Mouse (Mus musculus): Measurements from ENCODE around the gene F11r. TPM values are rescaled to one million over a fixed set of nuclear protein-coding genes. Genes with fewer than 3 reads are reported as not detected.
A peak's percentile ranks its signal among the peaks of the same experiment; 100 is the strongest.

The F11r gene
- polyA plus RNA-seq, 1 experiment from 2014 or later = 73.3 TPM

GRCm38 (mm10) chr1:171439072-171439471 is 1.7 kb downstream of the F11r start:
- no peak for ATAC-seq (ENCODE audit: insufficient number of reproducible peaks, low FRiP score, low TSS enrichment, low read depth)
- Histone ChIP-seq H3K27ac (replicated peaks) (peak overlapping the region; percentile 66), H3K4me2 (replicated peaks) (peak overlapping the region; percentile 59), H3K4me3 (replicated peaks) (peak overlapping the region; percentile 53), H3K4me1 (peaks cover 23% of the 10 kb centered on the region; the same call in 1 of the 2 replicates), H3K9me3 (replicated peaks) (no peaks in the 10 kb centered on the region), H3K9ac (no peak overlapping the region), H3K36me3 (no peaks in the 10 kb centered on the region), H3K27me3 (peaks cover 22% of the 10 kb centered on the region)
- WGBS = 21% methylated on average over 8 of the region's 8 CpGs

- Histone ChIP-seq H3K4me3 (replicated peaks) (peak overlapping the region; percentile 53), H3K9ac (no peak overlapping the region), H3K27me3 (peaks cover 22% of the 10 kb centered on the region), H3K4me2 (replicated peaks) (peak overlapping the region; percentile 59), H3K4me1 (peaks cover 23% of the 10 kb centered on the region; the same call in 1 of the 2 replicates), H3K9me3 (replicated peaks) (no peaks in the 10 kb centered on the region), H3K36me3 (no peaks in the 10 kb centered on the region), H3K27ac (replicated peaks) (peak overlapping the region; percentile 66; the same call in 1 of the 2 replicates)
- WGBS = 43% methylated on average over 8 of the region's 9 CpGs
- ATAC-seq (ENCODE audit: insufficient number of reproducible peaks, low FRiP score, low TSS enrichment, low read depth) = no peak
Observed at GRCm38 (mm10) chr1:171440025-171440725, 2.8 kb downstream of the F11r start.

DNA sequence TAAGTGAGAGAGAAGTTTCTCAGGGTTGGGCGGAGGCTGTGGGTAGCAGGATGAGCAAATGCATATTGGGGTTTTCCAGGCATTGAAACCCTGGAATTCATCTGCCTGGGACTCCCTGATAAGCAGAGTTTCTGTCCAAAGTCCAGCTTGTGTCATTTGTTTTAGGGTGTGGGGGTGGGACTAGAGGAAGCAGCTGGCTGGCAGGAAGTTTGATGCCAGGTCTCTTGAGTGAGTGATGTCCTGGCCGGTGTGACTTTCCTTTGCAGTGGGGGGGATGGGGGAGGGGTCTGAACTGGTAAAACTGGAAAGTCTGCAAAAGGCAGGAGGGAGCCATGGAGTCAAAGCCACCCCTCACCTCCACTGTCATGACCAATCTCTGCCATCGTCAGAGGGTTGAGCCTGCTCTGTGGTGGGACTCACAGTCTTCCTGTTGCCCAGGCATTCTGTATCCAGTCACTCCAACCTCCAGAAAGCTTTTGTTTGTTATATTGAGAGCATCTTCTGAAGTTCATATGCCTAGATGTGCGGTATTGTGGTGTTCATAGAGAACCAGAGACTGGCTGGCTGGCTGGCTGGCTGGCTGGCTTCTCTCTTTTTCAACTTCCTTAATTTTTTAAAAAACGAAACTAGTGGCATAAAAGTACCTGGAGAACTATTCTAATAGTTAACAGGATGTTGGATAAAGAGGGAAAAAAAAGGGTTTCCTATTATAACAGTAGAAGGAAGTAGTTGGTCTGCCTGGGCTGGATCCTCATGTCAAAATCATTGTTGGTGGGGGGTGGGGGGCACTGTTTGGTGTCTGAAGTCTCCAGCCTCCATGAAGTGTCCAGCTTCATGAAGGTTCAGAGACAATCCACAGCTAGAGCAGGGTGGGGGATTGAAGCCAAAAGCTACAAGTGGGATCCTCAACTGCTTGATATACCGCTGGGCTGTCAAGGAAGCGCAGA is 4.4 kb downstream of the F11r start:
- Histone ChIP-seq H3K4me2 (replicated peaks) (no peak overlapping the region), H3K27ac (replicated peaks) (peak overlapping the region; percentile 55; the same call in 1 of the 2 replicates)

GRCm38 (mm10) chr1:171442413-171442760 is 5.1 kb downstream of the F11r start:
- H3K27ac ChIP-seq (replicated peaks) = 0 out of 2 replicates have a peak overlapping the region, but pooled peaks have one; percentile 48
- no peaks in the 10 kb centered on the region for H3K9me3 ChIP-seq (replicated peaks)
- H3K4me3 ChIP-seq (replicated peaks) = no peak overlapping the region
- peaks cover 18% of the 10 kb centered on the region for H3K27me3 ChIP-seq
- H3K4me1 ChIP-seq = peaks cover 17% of the 10 kb centered on the region; the same call in 1 of the 2 replicates
- no peak overlapping the region for H3K4me2 ChIP-seq (replicated peaks)
- 45% methylated on average over 8 of the region's 8 CpGs for WGBS
- no peaks in the 10 kb centered on the region for H3K36me3 ChIP-seq
- H3K9ac ChIP-seq = no peak overlapping the region
- no peak for ATAC-seq (ENCODE audit: insufficient number of reproducible peaks, low FRiP score, low TSS enrichment, low read depth)

More for the DNA sequence above, 4.4 kb downstream of the F11r start:
- H3K9me3 ChIP-seq (replicated peaks) = no peaks in the 10 kb centered on the region
- WGBS = 47% methylated on average over 7 of the region's 7 CpGs
- H3K4me3 ChIP-seq (replicated peaks) = no peak overlapping the region
- no peaks in the 10 kb centered on the region for H3K36me3 ChIP-seq
- no peak overlapping the region for H3K9ac ChIP-seq
- no peak for ATAC-seq (ENCODE audit: insufficient number of reproducible peaks, low FRiP score, low TSS enrichment, low read depth)
- H3K27me3 ChIP-seq = peaks cover 22% of the 10 kb centered on the region
- peaks cover 23% of the 10 kb centered on the region; the same call in 1 of the 2 replicates for H3K4me1 ChIP-seq

DNA sequence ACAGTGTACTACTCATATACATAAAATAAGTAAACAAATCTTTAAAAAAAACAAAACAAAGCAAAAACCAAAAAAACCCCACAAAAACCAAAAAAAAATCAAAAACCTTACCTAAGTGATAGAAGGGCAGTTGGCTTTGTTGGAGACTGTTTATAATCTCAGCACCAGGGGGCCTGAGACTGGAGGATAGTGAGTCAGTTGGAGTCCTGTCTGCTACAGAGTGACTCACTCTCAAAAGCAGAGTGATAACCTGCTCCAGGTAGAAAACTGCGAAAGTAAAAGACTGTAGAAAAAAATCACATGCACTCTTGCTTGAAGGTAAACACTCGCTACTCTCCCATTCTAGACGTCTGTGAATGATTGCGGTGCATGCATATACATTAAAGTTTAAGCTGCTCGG is 7.7 kb downstream of the F11r start:
- H3K4me3 ChIP-seq (replicated peaks) = no peak overlapping the region
- ATAC-seq (ENCODE audit: insufficient number of reproducible peaks, low FRiP score, low TSS enrichment, low read depth) = no peak
- peaks cover 6% of the 10 kb centered on the region; the same call in 1 of the 2 replicates for H3K4me1 ChIP-seq
- no peak overlapping the region for H3K27ac ChIP-seq (replicated peaks)
- WGBS = 78% methylated on average over 5 of the region's 5 CpGs
- H3K27me3 ChIP-seq = no peaks in the 10 kb centered on the region
- no peak overlapping the region for H3K4me2 ChIP-seq (replicated peaks)
- no peaks in the 10 kb centered on the region for H3K36me3 ChIP-seq
- no peaks in the 10 kb centered on the region for H3K9me3 ChIP-seq (replicated peaks)
- H3K9ac ChIP-seq = no peak overlapping the region

- 54% methylated on average over 7 of the region's 7 CpGs for WGBS
- Histone ChIP-seq H3K9me3 (replicated peaks) (no peaks in the 10 kb centered on the region), H3K27me3 (no peaks in the 10 kb centered on the region), H3K27ac (replicated peaks) (no peak overlapping the region), H3K4me2 (replicated peaks) (no peak overlapping the region), H3K9ac (no peak overlapping the region), H3K4me3 (replicated peaks) (no peak overlapping the region), H3K4me1 (no peaks in the 10 kb centered on the region), H3K36me3 (no peaks in the 10 kb centered on the region)
- ATAC-seq (ENCODE audit: insufficient number of reproducible peaks, low FRiP score, low TSS enrichment, low read depth) = no peak
Observed at GRCm38 (mm10) chr1:171446854-171447253, 9.5 kb downstream of the F11r start.

DNA sequence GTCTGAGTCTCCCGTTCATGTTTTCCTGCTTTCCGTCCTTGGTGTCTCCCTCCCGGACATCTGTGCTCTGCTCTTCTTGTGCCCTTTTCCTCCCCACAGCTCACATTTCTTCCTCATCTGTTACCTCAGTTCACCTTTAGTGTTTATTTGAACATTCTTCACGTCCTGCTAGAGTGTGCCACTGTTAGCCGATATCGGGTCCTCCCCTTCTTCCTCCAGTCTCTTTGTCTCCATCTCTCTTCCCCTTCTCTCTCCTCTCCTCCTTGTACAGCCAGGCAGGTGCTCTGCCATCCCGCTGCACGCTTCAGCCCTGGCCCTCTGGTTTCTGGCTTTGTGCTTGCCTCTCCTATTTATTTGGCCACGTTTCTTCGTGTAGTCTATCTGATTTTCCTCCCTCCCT is 10.4 kb downstream of the F11r start:
- 64% methylated on average over 10 of the region's 10 CpGs for WGBS
- Histone ChIP-seq H3K4me3 (replicated peaks) (no peak overlapping the region), H3K27me3 (no peaks in the 10 kb centered on the region), H3K36me3 (no peaks in the 10 kb centered on the region), H3K9me3 (replicated peaks) (no peaks in the 10 kb centered on the region), H3K27ac (replicated peaks) (no peak overlapping the region), H3K4me2 (replicated peaks) (no peak overlapping the region), H3K4me1 (no peaks in the 10 kb centered on the region), H3K9ac (no peak overlapping the region)
- ATAC-seq (ENCODE audit: insufficient number of reproducible peaks, low FRiP score, low TSS enrichment, low read depth) = no peak

DNA sequence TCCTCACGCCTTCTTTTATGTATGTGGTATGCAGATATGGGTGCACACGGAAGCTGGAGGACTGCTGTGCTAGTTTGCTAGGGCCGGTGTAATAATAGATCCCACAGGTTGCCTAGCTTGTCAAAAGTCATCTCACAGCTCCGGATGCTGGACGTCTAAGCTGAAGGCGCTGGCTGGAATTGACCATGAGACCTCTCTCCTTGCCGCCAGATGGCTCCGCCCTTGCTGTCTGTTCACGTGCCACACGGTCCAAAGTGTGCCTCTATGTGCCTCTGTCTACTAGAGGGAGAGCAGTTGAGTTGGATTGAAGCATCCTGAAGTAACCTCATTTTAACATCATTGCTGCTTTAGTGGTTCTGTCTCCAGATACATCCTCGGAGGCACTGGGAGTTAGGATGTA is 12.7 kb downstream of the F11r start:
- no peak overlapping the region for H3K27ac ChIP-seq (replicated peaks)
- no peaks in the 10 kb centered on the region for H3K36me3 ChIP-seq
- H3K4me3 ChIP-seq (replicated peaks) = no peak overlapping the region
- H3K4me2 ChIP-seq (replicated peaks) = no peak overlapping the region
- no peak overlapping the region for H3K9ac ChIP-seq
- 87% methylated on average over 11 of the region's 11 CpGs for WGBS
- no peaks in the 10 kb centered on the region for H3K4me1 ChIP-seq
- H3K27me3 ChIP-seq = no peaks in the 10 kb centered on the region
- H3K9me3 ChIP-seq (replicated peaks) = no peaks in the 10 kb centered on the region
- ATAC-seq (ENCODE audit: insufficient number of reproducible peaks, low FRiP score, low TSS enrichment, low read depth) = no peak

- no peaks in the 10 kb centered on the region for H3K9me3 ChIP-seq (replicated peaks)
- no peaks in the 10 kb centered on the region for H3K4me1 ChIP-seq
- no peak overlapping the region for H3K9ac ChIP-seq
- H3K4me3 ChIP-seq (replicated peaks) = no peak overlapping the region
- H3K36me3 ChIP-seq = no peaks in the 10 kb centered on the region
- 78% methylated on average over 10 of the region's 10 CpGs for whole genome bisulfite sequencing
- no peaks in the 10 kb centered on the region for H3K27me3 ChIP-seq
- no peak overlapping the region for H3K27ac ChIP-seq (replicated peaks)
- no peak for ATAC-seq (ENCODE audit: insufficient number of reproducible peaks, low FRiP score, low TSS enrichment, low read depth)
- H3K4me2 ChIP-seq (replicated peaks) = no peak overlapping the region
Observed at GRCm38 (mm10) chr1:171451001-171451400, 13.7 kb downstream of the F11r start.

- Histone ChIP-seq H3K9ac (no peak overlapping the region), H3K36me3 (no peaks in the 10 kb centered on the region), H3K9me3 (replicated peaks) (no peaks in the 10 kb centered on the region), H3K27me3 (no peaks in the 10 kb centered on the region), H3K4me1 (no peaks in the 10 kb centered on the region), H3K27ac (replicated peaks) (no peak overlapping the region), H3K4me2 (replicated peaks) (no peak overlapping the region), H3K4me3 (replicated peaks) (no peak overlapping the region)
- ATAC-seq (ENCODE audit: insufficient number of reproducible peaks, low FRiP score, low TSS enrichment, low read depth) = no peak
- 70% methylated on average over 5 of the region's 5 CpGs for WGBS
Observed at GRCm38 (mm10) chr1:171452522-171452921, 15.2 kb downstream of the F11r start.

GRCm38 (mm10) chr1:171452923-171453322 is 15.6 kb downstream of the F11r start:
- Histone ChIP-seq H3K4me3 (replicated peaks) (no peak overlapping the region), H3K4me1 (no peaks in the 10 kb centered on the region), H3K9ac (no peak overlapping the region), H3K27ac (replicated peaks) (no peak overlapping the region), H3K4me2 (replicated peaks) (no peak overlapping the region), H3K9me3 (replicated peaks) (no peaks in the 10 kb centered on the region), H3K27me3 (no peaks in the 10 kb centered on the region), H3K36me3 (no peaks in the 10 kb centered on the region)
- 76% methylated on average over 5 of the region's 5 CpGs for WGBS
- ATAC-seq (ENCODE audit: insufficient number of reproducible peaks, low FRiP score, low TSS enrichment, low read depth) = no peak

All from embryonic facial prominence, embryonic 15.5 days (tissue).